Mouse (Mus musculus): ENCODE data around the gene Ube2z. TPM values are rescaled to one million over a fixed set of nuclear protein-coding genes. Genes with fewer than 3 reads are reported as not detected.
A peak's percentile ranks its signal among the peaks of the same experiment; 100 is the strongest.

Ube2z gene
- polyA plus RNA-seq, 1 experiment from 2014 or later: 34.0 TPM

DNA sequence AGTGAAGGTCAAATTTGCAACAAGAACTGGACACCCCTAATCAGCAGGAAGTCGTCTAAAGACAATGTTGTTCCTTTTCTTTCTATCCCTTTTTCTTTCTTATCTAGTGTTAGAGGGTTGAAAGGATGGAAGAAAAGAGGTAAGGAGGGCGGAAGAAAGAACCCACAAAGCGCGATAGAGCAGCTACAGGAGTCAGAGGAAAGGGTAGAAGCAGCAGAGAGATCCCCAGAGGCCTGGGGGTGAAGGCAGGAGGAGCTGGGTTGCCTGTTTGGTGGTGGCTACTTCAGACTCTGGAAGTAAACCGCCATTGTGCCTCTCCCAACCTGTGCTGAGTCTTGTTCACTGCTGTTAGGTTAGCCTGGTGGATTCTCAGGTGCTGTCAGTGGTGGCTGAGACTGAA lies 37.1 kb downstream of the Ube2z start:
- no peak for ATAC-seq (ENCODE audit: insufficient read depth, low FRiP score)

GRCm38 (mm10) chr11:96020622-96021021 lies 44.6 kb downstream of the Ube2z start:
- Histone ChIP-seq H3K27ac (ENCODE audit: low read length) (no peak overlapping the region), H3K4me2 (ENCODE audit: low read depth, low read length) (no peak overlapping the region), H3K9ac (ENCODE audit: low read length) (no peak overlapping the region), H3K4me1 (ENCODE audit: control insufficient read depth, insufficient read depth, low read length) (no peaks in the 10 kb centered on the region), H3K36me3 (ENCODE audit: control insufficient read depth, insufficient read depth, low read length) (no peaks in the 10 kb centered on the region), H3K4me3 (replicated peaks; ENCODE audit: low read length) (no peak overlapping the region), H3K27me3 (ENCODE audit: control insufficient read depth, insufficient read depth, low read length) (no peaks in the 10 kb centered on the region), H3K9me3 (replicated peaks; ENCODE audit: control insufficient read depth, low read length) (no peaks in the 10 kb centered on the region)
- no peak for ATAC-seq (ENCODE audit: insufficient read depth, low FRiP score)
- 55% methylated on average over 4 of the region's 4 CpGs for WGBS

More for the DNA sequence above, 37.1 kb downstream of the Ube2z start:
- Histone ChIP-seq H3K36me3 (ENCODE audit: control insufficient read depth, insufficient read depth, low read length) (no peaks in the 10 kb centered on the region), H3K4me3 (replicated peaks; ENCODE audit: low read length) (no peak overlapping the region), H3K9ac (ENCODE audit: low read length) (no peak overlapping the region), H3K4me2 (ENCODE audit: low read depth, low read length) (no peak overlapping the region), H3K4me1 (ENCODE audit: control insufficient read depth, insufficient read depth, low read length) (no peaks in the 10 kb centered on the region), H3K27me3 (ENCODE audit: control insufficient read depth, insufficient read depth, low read length) (no peaks in the 10 kb centered on the region), H3K9me3 (replicated peaks; ENCODE audit: control insufficient read depth, low read length) (no peaks in the 10 kb centered on the region), H3K27ac (ENCODE audit: low read length) (no peak overlapping the region)
- WGBS: 55% methylated on average over 5 of the region's 5 CpGs

DNA sequence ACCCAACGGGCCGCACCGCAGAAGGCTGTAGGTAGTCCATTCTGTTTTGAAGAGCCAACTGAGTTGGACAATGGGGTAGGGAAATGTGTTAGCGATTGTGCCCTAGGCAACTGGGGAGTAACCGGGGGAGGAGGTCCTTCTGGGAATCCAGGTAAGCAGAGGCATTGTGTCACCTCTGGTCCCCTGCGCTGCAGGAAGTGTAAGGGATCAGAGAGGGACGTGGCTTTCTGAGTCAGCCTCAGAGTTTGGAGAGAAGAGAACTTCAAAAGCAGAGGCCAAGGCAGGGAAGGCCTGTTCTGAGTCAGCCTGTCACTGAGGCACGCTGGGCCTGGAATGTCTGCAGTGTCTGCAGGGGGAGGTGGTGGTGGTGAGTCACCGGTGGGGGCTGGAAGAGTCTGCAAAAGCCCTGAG lies 47.2 kb downstream of the Ube2z start:
- 15% methylated on average over 9 of the region's 9 CpGs for WGBS
- peak overlapping the region; percentile 36 for H3K27ac ChIP-seq (ENCODE audit: low read length)
- no peaks in the 10 kb centered on the region for H3K4me1 ChIP-seq (ENCODE audit: control insufficient read depth, insufficient read depth, low read length)
- H3K4me3 ChIP-seq (replicated peaks; ENCODE audit: low read length): no peak overlapping the region
- no peaks in the 10 kb centered on the region for H3K36me3 ChIP-seq (ENCODE audit: control insufficient read depth, insufficient read depth, low read length)
- peak; percentile 89; the same call in 1 of the 2 replicates for ATAC-seq (ENCODE audit: insufficient read depth, low FRiP score)
- H3K9ac ChIP-seq (ENCODE audit: low read length): peak overlapping the region; percentile 19; the same call in 1 of the 2 replicates
- H3K27me3 ChIP-seq (ENCODE audit: control insufficient read depth, insufficient read depth, low read length): peaks cover 1% of the 10 kb centered on the region; the same call in 1 of the 2 replicates
- no peaks in the 10 kb centered on the region for H3K9me3 ChIP-seq (replicated peaks; ENCODE audit: control insufficient read depth, low read length)
- no peak overlapping the region for H3K4me2 ChIP-seq (ENCODE audit: low read depth, low read length)

DNA sequence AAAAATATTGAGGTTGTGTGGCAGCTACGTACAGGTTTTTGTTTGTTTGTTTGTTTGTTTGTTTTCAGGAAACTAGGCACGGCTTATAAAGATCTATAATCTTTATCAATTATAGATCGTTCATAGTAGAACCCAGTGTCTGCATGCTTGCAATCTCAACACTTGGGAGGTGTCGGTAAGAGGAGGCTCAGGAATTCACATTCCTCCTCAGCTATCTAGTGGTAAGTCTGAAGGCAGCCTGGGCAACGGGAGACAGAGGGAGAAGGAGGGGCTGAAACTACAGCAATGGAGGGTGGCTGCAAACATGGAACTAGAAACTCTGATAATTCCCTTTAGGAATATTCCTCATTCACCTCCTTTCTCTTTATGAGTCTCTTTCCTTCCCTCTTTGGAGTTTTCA lies 49.8 kb downstream of the Ube2z start:
- 23% methylated on average over 5 of the region's 5 CpGs for WGBS
- Histone ChIP-seq H3K9ac (ENCODE audit: low read length) (no peak overlapping the region), H3K4me1 (ENCODE audit: control insufficient read depth, insufficient read depth, low read length) (no peaks in the 10 kb centered on the region), H3K27ac (ENCODE audit: low read length) (no peak overlapping the region), H3K4me3 (replicated peaks; ENCODE audit: low read length) (no peak overlapping the region), H3K9me3 (replicated peaks; ENCODE audit: control insufficient read depth, low read length) (no peaks in the 10 kb centered on the region), H3K4me2 (ENCODE audit: low read depth, low read length) (no peak overlapping the region), H3K36me3 (ENCODE audit: control insufficient read depth, insufficient read depth, low read length) (no peaks in the 10 kb centered on the region), H3K27me3 (ENCODE audit: control insufficient read depth, insufficient read depth, low read length) (peaks cover 7% of the 10 kb centered on the region; the same call in 1 of the 2 replicates)
- no peak for ATAC-seq (ENCODE audit: insufficient read depth, low FRiP score)

DNA sequence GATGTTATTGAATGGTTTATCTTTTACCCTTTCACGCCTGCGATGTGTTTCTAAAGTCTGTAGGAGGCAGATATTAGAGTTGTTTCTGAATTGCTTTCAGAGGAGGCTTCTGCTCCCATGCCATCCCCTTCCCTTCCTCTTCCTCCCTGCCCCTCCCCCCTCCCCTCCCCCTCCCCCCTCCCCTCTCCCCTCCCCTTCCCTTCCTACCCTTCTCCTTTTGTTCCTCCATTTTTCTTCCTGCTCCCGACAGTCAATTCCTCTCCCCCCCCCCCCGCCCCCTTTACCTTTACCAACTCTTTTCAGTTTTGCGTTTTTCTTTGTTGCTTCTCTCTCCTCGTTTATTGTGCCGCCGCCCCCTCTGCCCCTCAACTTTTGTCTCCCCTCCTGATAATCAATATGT lies 53.2 kb downstream of the Ube2z start:
- peaks cover 10% of the 10 kb centered on the region; the same call in 1 of the 2 replicates for H3K27me3 ChIP-seq (ENCODE audit: control insufficient read depth, insufficient read depth, low read length)
- no peak overlapping the region for H3K4me3 ChIP-seq (replicated peaks; ENCODE audit: low read length)
- 7% methylated on average over 6 of the region's 8 CpGs for WGBS
- peaks cover 4% of the 10 kb centered on the region for H3K4me1 ChIP-seq (ENCODE audit: control insufficient read depth, insufficient read depth, low read length)
- no peaks in the 10 kb centered on the region for H3K36me3 ChIP-seq (ENCODE audit: control insufficient read depth, insufficient read depth, low read length)
- no peak overlapping the region for H3K27ac ChIP-seq (ENCODE audit: low read length)
- no peak overlapping the region for H3K4me2 ChIP-seq (ENCODE audit: low read depth, low read length)
- H3K9ac ChIP-seq (ENCODE audit: low read length): no peak overlapping the region
- ATAC-seq (ENCODE audit: insufficient read depth, low FRiP score): no peak
- no peaks in the 10 kb centered on the region for H3K9me3 ChIP-seq (replicated peaks; ENCODE audit: control insufficient read depth, low read length)

- Histone ChIP-seq H3K27me3 (ENCODE audit: control insufficient read depth, insufficient read depth, low read length) (peaks cover 10% of the 10 kb centered on the region; the same call in 1 of the 2 replicates), H3K9ac (ENCODE audit: low read length) (no peak overlapping the region), H3K36me3 (ENCODE audit: control insufficient read depth, insufficient read depth, low read length) (no peaks in the 10 kb centered on the region), H3K4me2 (ENCODE audit: low read depth, low read length) (no peak overlapping the region), H3K4me3 (replicated peaks; ENCODE audit: low read length) (no peak overlapping the region), H3K4me1 (ENCODE audit: control insufficient read depth, insufficient read depth, low read length) (peaks cover 15% of the 10 kb centered on the region), H3K27ac (ENCODE audit: low read length) (no peak overlapping the region), H3K9me3 (replicated peaks; ENCODE audit: control insufficient read depth, low read length) (no peaks in the 10 kb centered on the region)
- 20% methylated on average over 1 of the region's 1 CpGs for WGBS
- no peak for ATAC-seq (ENCODE audit: insufficient read depth, low FRiP score)
Observed at GRCm38 (mm10) chr11:96008827-96009226, 56.4 kb downstream of the Ube2z start.

DNA sequence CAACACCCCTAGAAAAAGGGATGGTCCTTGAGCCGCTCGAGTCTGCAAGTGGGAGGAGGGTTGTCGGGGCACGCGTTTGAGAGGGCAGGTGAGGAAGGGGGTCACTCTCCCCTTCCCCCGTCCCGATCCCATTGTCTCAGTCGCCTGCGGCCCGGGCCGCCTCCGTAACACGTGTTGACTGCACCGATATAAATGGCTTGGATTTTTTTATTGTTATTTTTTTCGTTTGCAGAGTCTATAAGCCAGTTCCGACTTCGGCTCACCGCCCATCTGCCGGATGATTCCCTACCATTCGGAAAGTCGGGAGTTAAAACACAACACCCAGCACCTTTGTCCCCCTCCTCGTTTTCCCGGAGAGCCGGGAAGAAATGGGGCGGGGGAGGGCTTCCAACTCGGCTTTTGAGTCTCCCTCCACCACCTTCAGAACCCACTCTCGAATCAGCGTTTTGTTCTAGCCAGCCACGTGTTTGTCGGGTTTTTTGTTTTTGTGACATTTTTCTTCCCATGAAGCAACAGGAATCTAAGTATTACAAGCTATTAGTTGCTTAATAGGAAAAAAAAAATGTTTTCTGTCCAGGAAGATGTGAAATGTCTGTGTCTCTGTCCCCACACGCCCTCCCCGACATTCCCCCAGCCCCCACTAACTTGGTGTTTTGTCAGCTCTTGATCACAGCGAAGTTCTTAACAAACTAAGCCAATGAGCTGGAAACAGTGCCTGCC lies 57.5 kb downstream of the Ube2z start:
- WGBS: 1% methylated on average over 33 of the region's 33 CpGs

DNA sequence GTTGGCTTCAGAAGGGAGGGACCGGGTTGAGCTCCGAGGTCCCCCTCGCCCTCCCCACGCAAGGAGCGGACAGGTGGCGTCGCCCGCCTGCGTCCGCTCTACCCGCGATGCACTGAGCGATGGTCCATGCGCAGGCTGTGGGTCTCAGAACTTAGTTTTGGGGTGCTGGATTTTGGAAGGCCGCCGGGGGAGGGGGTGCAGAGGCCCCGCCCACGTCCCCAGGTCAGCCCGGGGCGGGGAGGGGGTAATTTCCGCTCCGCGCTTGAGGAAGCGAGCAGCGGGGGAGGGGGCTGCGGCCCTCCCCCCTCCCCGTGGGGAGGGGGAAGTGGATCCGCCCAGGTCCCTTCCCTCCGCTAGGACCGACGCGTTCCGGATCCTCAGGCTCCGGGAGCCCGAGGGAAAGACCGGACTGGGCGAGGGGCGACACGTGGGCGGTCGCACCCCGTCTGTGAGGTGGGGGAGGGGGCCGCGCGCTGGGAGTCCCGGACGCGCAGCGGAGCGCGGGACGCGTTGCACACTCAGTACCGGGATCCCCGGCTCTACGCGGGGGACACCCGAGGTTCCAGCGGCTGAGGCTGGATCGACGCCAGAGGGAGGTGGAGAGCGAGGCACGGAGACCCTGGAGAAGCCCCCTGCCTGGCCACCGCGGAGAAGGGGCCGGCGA lies 58.2 kb downstream of the Ube2z start:
- peak overlapping the region; percentile 96 for H3K9ac ChIP-seq (ENCODE audit: low read length)
- no peak overlapping the region; the same call in 1 of the 2 replicates for H3K27ac ChIP-seq (ENCODE audit: low read length)
- H3K4me3 ChIP-seq (replicated peaks; ENCODE audit: low read length): peak overlapping the region; percentile 84
- peak overlapping the region; percentile 92 for H3K4me2 ChIP-seq (ENCODE audit: low read depth, low read length)
- WGBS: 0% methylated on average over 61 of the region's 67 CpGs
- no peaks in the 10 kb centered on the region for H3K36me3 ChIP-seq (ENCODE audit: control insufficient read depth, insufficient read depth, low read length)
- H3K4me1 ChIP-seq (ENCODE audit: control insufficient read depth, insufficient read depth, low read length): peaks cover 23% of the 10 kb centered on the region
- ATAC-seq (ENCODE audit: insufficient read depth, low FRiP score): peak; percentile 22; the same call in 1 of the 2 replicates
- peaks cover 6% of the 10 kb centered on the region; the same call in 1 of the 2 replicates for H3K27me3 ChIP-seq (ENCODE audit: control insufficient read depth, insufficient read depth, low read length)
- H3K9me3 ChIP-seq (replicated peaks; ENCODE audit: control insufficient read depth, low read length): no peaks in the 10 kb centered on the region

More for the DNA sequence above, 57.5 kb downstream of the Ube2z start:
- peaks cover 6% of the 10 kb centered on the region; the same call in 1 of the 2 replicates for H3K27me3 ChIP-seq (ENCODE audit: control insufficient read depth, insufficient read depth, low read length)
- no peaks in the 10 kb centered on the region for H3K9me3 ChIP-seq (replicated peaks; ENCODE audit: control insufficient read depth, low read length)
- no peak overlapping the region for H3K27ac ChIP-seq (ENCODE audit: low read length)
- peaks cover 22% of the 10 kb centered on the region for H3K4me1 ChIP-seq (ENCODE audit: control insufficient read depth, insufficient read depth, low read length)
- peak overlapping the region; percentile 92 for H3K4me2 ChIP-seq (ENCODE audit: low read depth, low read length)
- no peaks in the 10 kb centered on the region for H3K36me3 ChIP-seq (ENCODE audit: control insufficient read depth, insufficient read depth, low read length)
- no peak for ATAC-seq (ENCODE audit: insufficient read depth, low FRiP score)
- H3K4me3 ChIP-seq (replicated peaks; ENCODE audit: low read length): peak overlapping the region; percentile 84
- peak overlapping the region; percentile 96 for H3K9ac ChIP-seq (ENCODE audit: low read length)

- WGBS: under 1% methylated on average over 33 of the region's 33 CpGs
- H3K27ac ChIP-seq (ENCODE audit: low read length): peak overlapping the region; percentile 26; the same call in 1 of the 2 replicates
- peaks cover 29% of the 10 kb centered on the region for H3K4me1 ChIP-seq (ENCODE audit: control insufficient read depth, insufficient read depth, low read length)
- 0 out of 2 replicates have a peak, but pooled peaks have one; percentile 2 for ATAC-seq (ENCODE audit: insufficient read depth, low FRiP score)
- peak overlapping the region; percentile 96 for H3K9ac ChIP-seq (ENCODE audit: low read length)
- no peaks in the 10 kb centered on the region for H3K9me3 ChIP-seq (replicated peaks; ENCODE audit: control insufficient read depth, low read length)
- H3K4me2 ChIP-seq (ENCODE audit: low read depth, low read length): peak overlapping the region; percentile 92
- peaks cover 6% of the 10 kb centered on the region; the same call in 1 of the 2 replicates for H3K27me3 ChIP-seq (ENCODE audit: control insufficient read depth, insufficient read depth, low read length)
- peak overlapping the region; percentile 84 for H3K4me3 ChIP-seq (replicated peaks; ENCODE audit: low read length)
- H3K36me3 ChIP-seq (ENCODE audit: control insufficient read depth, insufficient read depth, low read length): no peaks in the 10 kb centered on the region
Observed at GRCm38 (mm10) chr11:96006367-96006851, 58.8 kb downstream of the Ube2z start.
